Mouse (Mus musculus) layer of hippocampus, adult 2 months (tissue): Measurements from ENCODE around the gene Atf5. TPM values are rescaled to one million over a fixed set of nuclear protein-coding genes. Genes with fewer than 3 reads are reported as not detected.
A peak's percentile ranks its signal among the peaks of the same experiment; 100 is the strongest.

Source experiments
- DNase-seq, 2 experiments: peaks; one replicate each; pipeline ENCODE4 v3.0.0; 2022; ENCODE audit warnings: low spot score in 2 of 2
- H3K27ac ChIP-seq: fragments of 200-600 bp; 2 replicates; pipeline ENCODE4 v1.8.1; 2022
- H3K4me3 ChIP-seq: fragments of 200-600 bp; 2 replicates; pipeline ENCODE4 v1.8.1; 2022; ENCODE audit warnings: mild to moderate bottlenecking
- CTCF ChIP-seq: fragments of 200-600 bp; conservative IDR thresholded peaks from 2 replicates; pipeline ENCODE4 v1.8.1; 2022; ENCODE audit warnings: antibody characterized with exemption, mild to moderate bottlenecking, moderate library complexity
- total RNA-seq, 2 experiments: library from RNA; stranded (reverse); gene quantifications; 2 replicates each; pipeline ENCODE4 v1.2.3; 2021

The Atf5 gene
- total RNA-seq, 2 experiments from 2014 or later = 27.0 to 30.0 TPM

- Histone ChIP-seq H3K4me3 (peak overlapping the region; percentile 65), H3K27ac (peak overlapping the region; percentile 94)
- peak; percentile 72 to 73 for DNase-seq
- no peak for TF ChIP-seq CTCF
Observed at GRCm38 (mm10) chr7:44854356-44855031, 38.0 kb upstream of the Atf5 start.

GRCm38 (mm10) chr7:44853596-44854355 is 37.3 kb upstream of the Atf5 start:
- no peak for TF ChIP-seq CTCF
- Histone ChIP-seq H3K27ac (peak overlapping the region; percentile 94), H3K4me3 (peak overlapping the region; percentile 65)
- no peak for DNase-seq

GRCm38 (mm10) chr7:44853065-44853464 is 36.6 kb upstream of the Atf5 start:
- Histone ChIP-seq H3K4me3 (no peak overlapping the region), H3K27ac (peak overlapping the region; percentile 94; the same call in 1 of the 2 replicates)
- TF ChIP-seq CTCF = no peak
- DNase-seq = no peak

GRCm38 (mm10) chr7:44852259-44853027 is 36.0 kb upstream of the Atf5 start:
- no peak for TF ChIP-seq CTCF
- no peak overlapping the region for H3K4me3 ChIP-seq
- H3K27ac ChIP-seq = no peak overlapping the region
- DNase-seq = no peak

- Histone ChIP-seq H3K27ac (peak overlapping the region; percentile 99), H3K4me3 (no peak overlapping the region)
- no peak for TF ChIP-seq CTCF
- DNase-seq = no peak
Observed at GRCm38 (mm10) chr7:44851625-44852234, 35.3 kb upstream of the Atf5 start.

- TF ChIP-seq CTCF = no peak
- Histone ChIP-seq H3K4me3 (peak overlapping the region; percentile 76), H3K27ac (peak overlapping the region; percentile 99)
- DNase-seq = no peak
Observed at GRCm38 (mm10) chr7:44850789-44851624, 34.5 kb upstream of the Atf5 start.

GRCm38 (mm10) chr7:44850146-44850545 is 33.7 kb upstream of the Atf5 start:
- DNase-seq = peak; percentile 72 to 78
- H3K27ac ChIP-seq = peak overlapping the region; percentile 99
- peak; percentile 31; the same call in 1 of the 2 replicates for TF ChIP-seq CTCF
- H3K4me3 ChIP-seq = peak overlapping the region; percentile 76

- TF ChIP-seq CTCF = no peak
- peak; percentile 88 to 93 for DNase-seq
Observed at GRCm38 (mm10) chr7:44849416-44850111, 33.1 kb upstream of the Atf5 start.

GRCm38 (mm10) chr7:44848561-44849415 is 32.3 kb upstream of the Atf5 start, which contains the start of the genes Akt1s1 and Tbc1d17:
Gene Akt1s1 (plus strand): TSS chr7:44848991.
Gene Tbc1d17 (minus strand): TSS chr7:44849079.
- peak within 1 kb of the TSS; percentile 76 for H3K4me3 ChIP-seq
- DNase-seq = peak; percentile 100
- peak within 1 kb of the TSS; percentile 99 for H3K27ac ChIP-seq
- no peak for TF ChIP-seq CTCF

More at GRCm38 (mm10) chr7:44849416-44850111, 33.1 kb upstream of the Atf5 start:
- Histone ChIP-seq H3K4me3 (peak overlapping the region; percentile 76), H3K27ac (peak overlapping the region; percentile 99)

GRCm38 (mm10) chr7:44847772-44848171 is 31.3 kb upstream of the Atf5 start:
- peak overlapping the region; percentile 76 for H3K4me3 ChIP-seq
- no peak for TF ChIP-seq CTCF
- DNase-seq = no peak
- H3K27ac ChIP-seq = no peak overlapping the region; the same call in 1 of the 2 replicates

GRCm38 (mm10) chr7:44846804-44847203 is 30.3 kb upstream of the Atf5 start:
- no peak overlapping the region for H3K27ac ChIP-seq
- no peak overlapping the region for H3K4me3 ChIP-seq
- no peak for TF ChIP-seq CTCF
- DNase-seq = no peak
